Mouse (Mus musculus): ENCODE data around the gene Dohh. TPM values are rescaled to one million over a fixed set of nuclear protein-coding genes. Genes with fewer than 3 reads are reported as not detected.

Gene Dohh
- polyA plus RNA-seq, 1 experiment from 2014 or later, result 55.7 TPM

GRCm38 (mm10) chr10:81384605-81384982 is 366 bp downstream of the Dohh start:
- Histone ChIP-seq H3K27ac (replicated peaks; ENCODE audit: low read depth, low read length) (peak overlapping the region; percentile 71), H3K4me2 (ENCODE audit: low read depth, severe bottlenecking) (peak overlapping the region; percentile 91), H3K27me3 (ENCODE audit: control insufficient read depth, insufficient read depth, low read length) (no peaks in the 10 kb centered on the region), H3K4me1 (ENCODE audit: control insufficient read depth, insufficient read depth, low read length) (peaks cover 6% of the 10 kb centered on the region), H3K9ac (ENCODE audit: low read length) (peak overlapping the region; percentile 76), H3K4me3 (ENCODE audit: low read depth, low read length) (peak overlapping the region; percentile 82), H3K36me3 (ENCODE audit: control insufficient read depth, insufficient read depth, low read length) (peaks cover 17% of the 10 kb centered on the region; the same call in 1 of the 2 replicates), H3K9me3 (ENCODE audit: control insufficient read depth, low read length) (no peaks in the 10 kb centered on the region)
- WGBS, result 2% methylated on average over 19 of the region's 19 CpGs
- no peak for DNase-seq (ENCODE audit: low spot score)
- peak; percentile 15; the same call in 1 of the 2 replicates for ATAC-seq (ENCODE audit: insufficient number of reproducible peaks, low FRiP score, low TSS enrichment, low read depth)

GRCm38 (mm10) chr10:81385603-81386306 is 1.5 kb downstream of the Dohh start:
- ATAC-seq (ENCODE audit: insufficient number of reproducible peaks, low FRiP score, low TSS enrichment, low read depth), result no peak
- WGBS, result 87% methylated on average over 22 of the region's 22 CpGs
- Histone ChIP-seq H3K9me3 (ENCODE audit: control insufficient read depth, low read length) (no peaks in the 10 kb centered on the region), H3K4me3 (ENCODE audit: low read depth, low read length) (no peak overlapping the region), H3K27me3 (ENCODE audit: control insufficient read depth, insufficient read depth, low read length) (no peaks in the 10 kb centered on the region), H3K4me1 (ENCODE audit: control insufficient read depth, insufficient read depth, low read length) (peaks cover 6% of the 10 kb centered on the region), H3K27ac (replicated peaks; ENCODE audit: low read depth, low read length) (no peak overlapping the region), H3K36me3 (ENCODE audit: control insufficient read depth, insufficient read depth, low read length) (peaks cover 19% of the 10 kb centered on the region; the same call in 1 of the 2 replicates), H3K4me2 (ENCODE audit: low read depth, severe bottlenecking) (peak overlapping the region; percentile 91; the same call in 1 of the 2 replicates), H3K9ac (ENCODE audit: low read length) (no peak overlapping the region)
- no peak for DNase-seq (ENCODE audit: low spot score)

DNA sequence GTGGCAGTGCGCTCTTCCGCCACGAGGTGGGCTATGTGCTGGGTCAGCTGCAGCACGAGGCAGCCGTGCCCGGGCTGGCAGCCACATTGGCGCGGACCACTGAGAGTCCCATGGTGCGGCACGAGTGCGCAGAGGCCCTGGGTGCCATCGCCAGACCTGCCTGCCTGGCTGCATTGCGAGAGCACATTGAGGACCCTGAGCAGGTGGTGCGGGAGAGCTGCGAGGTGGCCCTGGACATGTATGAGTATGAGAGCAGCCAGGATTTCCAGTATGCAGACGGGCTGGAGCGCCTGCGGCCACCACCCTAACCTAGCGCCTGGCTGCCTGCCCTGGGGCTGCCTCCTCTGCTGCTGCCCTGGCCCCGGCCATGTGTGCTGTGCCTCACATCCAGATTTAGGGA is 3.5 kb downstream of the Dohh start:
- Histone ChIP-seq H3K9me3 (ENCODE audit: control insufficient read depth, low read length) (no peaks in the 10 kb centered on the region), H3K36me3 (ENCODE audit: control insufficient read depth, insufficient read depth, low read length) (peaks cover 19% of the 10 kb centered on the region; the same call in 1 of the 2 replicates), H3K4me2 (ENCODE audit: low read depth, severe bottlenecking) (no peak overlapping the region), H3K4me3 (ENCODE audit: low read depth, low read length) (no peak overlapping the region), H3K27ac (replicated peaks; ENCODE audit: low read depth, low read length) (no peak overlapping the region), H3K9ac (ENCODE audit: low read length) (no peak overlapping the region), H3K4me1 (ENCODE audit: control insufficient read depth, insufficient read depth, low read length) (peaks cover 6% of the 10 kb centered on the region), H3K27me3 (ENCODE audit: control insufficient read depth, insufficient read depth, low read length) (no peaks in the 10 kb centered on the region)
- WGBS, result 92% methylated on average over 20 of the region's 20 CpGs
- no peak for ATAC-seq (ENCODE audit: insufficient number of reproducible peaks, low FRiP score, low TSS enrichment, low read depth)
- no peak for DNase-seq (ENCODE audit: low spot score)

- ATAC-seq (ENCODE audit: insufficient number of reproducible peaks, low FRiP score, low TSS enrichment, low read depth) (no peak), DNase-seq (ENCODE audit: low spot score) (no peak)
- WGBS, result 87% methylated on average over 5 of the region's 5 CpGs
- Histone ChIP-seq H3K4me2 (ENCODE audit: low read depth, severe bottlenecking) (no peak within 1 kb of the TSS), H3K9ac (ENCODE audit: low read length) (no peak within 1 kb of the TSS), H3K36me3 (ENCODE audit: control insufficient read depth, insufficient read depth, low read length) (peaks cover 19% of the 10 kb centered on the region; the same call in 1 of the 2 replicates), H3K4me1 (ENCODE audit: control insufficient read depth, insufficient read depth, low read length) (peaks cover 13% of the 10 kb centered on the region), H3K9me3 (ENCODE audit: control insufficient read depth, low read length) (no peaks in the 10 kb centered on the region), H3K4me3 (ENCODE audit: low read depth, low read length) (no peak within 1 kb of the TSS), H3K27ac (replicated peaks; ENCODE audit: low read depth, low read length) (no peak within 1 kb of the TSS), H3K27me3 (ENCODE audit: control insufficient read depth, insufficient read depth, low read length) (no peaks in the 10 kb centered on the region)
These were observed 4.4 kb downstream of the Dohh start, which contains the start of gene Gm48552 for GRCm38 (mm10) chr10:81388505-81389055. Gene Gm48552, plus strand, starts transcription at chr10:81389005.

GRCm38 (mm10) chr10:81389373-81389772 is 5.1 kb downstream of the Dohh start:
- Histone ChIP-seq H3K27ac (replicated peaks; ENCODE audit: low read depth, low read length) (no peak overlapping the region), H3K9ac (ENCODE audit: low read length) (no peak overlapping the region), H3K4me3 (ENCODE audit: low read depth, low read length) (no peak overlapping the region), H3K4me1 (ENCODE audit: control insufficient read depth, insufficient read depth, low read length) (peaks cover 13% of the 10 kb centered on the region), H3K27me3 (ENCODE audit: control insufficient read depth, insufficient read depth, low read length) (no peaks in the 10 kb centered on the region), H3K4me2 (ENCODE audit: low read depth, severe bottlenecking) (no peak overlapping the region), H3K9me3 (ENCODE audit: control insufficient read depth, low read length) (no peaks in the 10 kb centered on the region), H3K36me3 (ENCODE audit: control insufficient read depth, insufficient read depth, low read length) (peaks cover 19% of the 10 kb centered on the region; the same call in 1 of the 2 replicates)
- ATAC-seq (ENCODE audit: insufficient number of reproducible peaks, low FRiP score, low TSS enrichment, low read depth), result no peak
- DNase-seq (ENCODE audit: low spot score), result no peak
- 64% methylated on average over 3 of the region's 3 CpGs for WGBS

- no peak overlapping the region for H3K4me2 ChIP-seq (ENCODE audit: low read depth, severe bottlenecking)
- DNase-seq (ENCODE audit: low spot score) (peak; percentile 86), ATAC-seq (ENCODE audit: insufficient number of reproducible peaks, low FRiP score, low TSS enrichment, low read depth) (no peak)
- no peak overlapping the region for H3K27ac ChIP-seq (replicated peaks; ENCODE audit: low read depth, low read length)
- no peak overlapping the region for H3K9ac ChIP-seq (ENCODE audit: low read length)
- no peaks in the 10 kb centered on the region for H3K27me3 ChIP-seq (ENCODE audit: control insufficient read depth, insufficient read depth, low read length)
- H3K4me1 ChIP-seq (ENCODE audit: control insufficient read depth, insufficient read depth, low read length), result peaks cover 13% of the 10 kb centered on the region
- H3K36me3 ChIP-seq (ENCODE audit: control insufficient read depth, insufficient read depth, low read length), result peaks cover 19% of the 10 kb centered on the region; the same call in 1 of the 2 replicates
- H3K9me3 ChIP-seq (ENCODE audit: control insufficient read depth, low read length), result no peaks in the 10 kb centered on the region
- H3K4me3 ChIP-seq (ENCODE audit: low read depth, low read length), result no peak overlapping the region
- 63% methylated on average over 23 of the region's 23 CpGs for WGBS
These were observed 5.8 kb downstream of the Dohh start for GRCm38 (mm10) chr10:81389801-81390677.

DNA sequence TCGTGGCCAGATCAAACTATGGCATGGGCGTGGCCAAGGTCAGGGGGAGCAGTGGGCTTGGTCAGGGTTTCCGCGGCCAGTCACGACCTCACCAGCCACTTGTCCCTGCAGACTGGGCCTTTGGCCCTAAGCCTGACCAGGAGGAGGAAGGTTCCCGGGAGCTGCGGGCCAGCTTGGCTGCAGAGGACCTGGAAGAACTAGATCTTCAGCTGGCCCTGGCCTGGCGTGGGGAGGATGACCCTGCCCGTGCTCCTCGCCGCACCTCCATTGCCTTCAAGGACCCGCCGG is 6.4 kb downstream of the Dohh start:
- no peak overlapping the region for H3K9ac ChIP-seq (ENCODE audit: low read length)
- H3K27ac ChIP-seq (replicated peaks; ENCODE audit: low read depth, low read length), result no peak overlapping the region
- H3K27me3 ChIP-seq (ENCODE audit: control insufficient read depth, insufficient read depth, low read length), result no peaks in the 10 kb centered on the region
- DNase-seq (ENCODE audit: low spot score), result no peak
- H3K4me1 ChIP-seq (ENCODE audit: control insufficient read depth, insufficient read depth, low read length), result peaks cover 8% of the 10 kb centered on the region; the same call in 1 of the 2 replicates
- no peaks in the 10 kb centered on the region for H3K9me3 ChIP-seq (ENCODE audit: control insufficient read depth, low read length)
- H3K4me3 ChIP-seq (ENCODE audit: low read depth, low read length), result no peak overlapping the region
- ATAC-seq (ENCODE audit: insufficient number of reproducible peaks, low FRiP score, low TSS enrichment, low read depth), result no peak
- H3K4me2 ChIP-seq (ENCODE audit: low read depth, severe bottlenecking), result no peak overlapping the region
- H3K36me3 ChIP-seq (ENCODE audit: control insufficient read depth, insufficient read depth, low read length), result peaks cover 19% of the 10 kb centered on the region; the same call in 1 of the 2 replicates
- 89% methylated on average over 13 of the region's 13 CpGs for WGBS

- H3K27me3 ChIP-seq (ENCODE audit: control insufficient read depth, insufficient read depth, low read length), result no peaks in the 10 kb centered on the region
These were observed 8.0 kb downstream of the Dohh start for GRCm38 (mm10) chr10:81392270-81392669.

More at GRCm38 (mm10) chr10:81392270-81392669, 8.0 kb downstream of the Dohh start:
- Histone ChIP-seq H3K4me3 (ENCODE audit: low read depth, low read length) (no peak overlapping the region), H3K9me3 (ENCODE audit: control insufficient read depth, low read length) (no peaks in the 10 kb centered on the region), H3K9ac (ENCODE audit: low read length) (no peak overlapping the region), H3K4me1 (ENCODE audit: control insufficient read depth, insufficient read depth, low read length) (peaks cover 8% of the 10 kb centered on the region; the same call in 1 of the 2 replicates), H3K27ac (replicated peaks; ENCODE audit: low read depth, low read length) (no peak overlapping the region; the same call in 1 of the 2 replicates), H3K4me2 (ENCODE audit: low read depth, severe bottlenecking) (no peak overlapping the region), H3K36me3 (ENCODE audit: control insufficient read depth, insufficient read depth, low read length) (peaks cover 8% of the 10 kb centered on the region; the same call in 1 of the 2 replicates)
- ATAC-seq (ENCODE audit: insufficient number of reproducible peaks, low FRiP score, low TSS enrichment, low read depth) (no peak), DNase-seq (ENCODE audit: low spot score) (no peak)
- 86% methylated on average over 6 of the region's 6 CpGs for whole genome bisulfite sequencing

Data from limb, embryonic 11.5 days (tissue).